In the genomic region with DNA sequence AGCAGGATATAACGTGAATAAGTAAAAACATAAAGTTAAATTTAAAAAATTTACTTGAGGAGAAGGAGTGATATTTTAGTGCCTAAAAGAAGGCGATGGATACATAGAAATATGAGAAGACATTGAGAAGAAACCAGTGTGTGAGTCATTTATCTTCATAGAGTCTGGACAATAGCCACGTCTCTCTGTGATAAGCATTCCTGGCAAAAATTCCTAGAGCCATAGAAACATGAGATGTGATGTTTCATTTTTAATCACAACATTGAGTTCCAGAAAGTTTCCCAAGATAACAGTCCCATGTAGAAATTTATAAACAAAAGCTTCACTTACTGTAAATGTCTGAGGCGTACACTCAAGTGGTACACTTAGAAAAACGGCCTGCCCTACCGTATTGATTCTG, we compare ENCODE assay signal across 25 mouse cellular contexts.
"Had no signal": no experiment of that assay in that cellular context is flagged by ENCODE, and none has a peak within 500 bp of the region (broad histone marks: within the 10 kb centered on the region; RNA-seq: fewer than 3 reads in every experiment).

No protein-coding gene starts in this region.

- DNase-seq: gastrocnemius, adult 2 months; gastrocnemius, postnatal 10 days; gastrocnemius, postnatal 25 days; heart, adult 18-20 months; heart, postnatal 10 days; heart, postnatal 4 days; kidney, adult 18-20 months; kidney, adult 8-10 months; kidney, postnatal 10 days; kidney, postnatal 25 days; kidney, postnatal 4 days; layer of hippocampus, adult 9-11 months; layer of hippocampus, postnatal 36 days; left cerebral cortex, postnatal 4 days had no signal

- H3K4me2 ChIP-seq: heart, embryonic 12.5 days; hindbrain, embryonic 12.5 days; hindbrain, embryonic 14.5 days; intestine, embryonic 15.5 days; limb, embryonic 13.5 days; limb, embryonic 15.5 days had no signal

- H3K9me3 ChIP-seq: heart, embryonic 10.5 days; heart, embryonic 12.5 days; hindbrain, embryonic 12.5 days; intestine, embryonic 15.5 days; limb, embryonic 15.5 days had no signal

- H3K9ac ChIP-seq: heart, embryonic 12.5 days; hindbrain, embryonic 12.5 days; hindbrain, embryonic 14.5 days; intestine, embryonic 15.5 days; limb, embryonic 13.5 days; limb, embryonic 15.5 days had no signal

- ATAC-seq: hindbrain, embryonic 16.5 days; inflammation-experienced regulatory T-cells, adult 6 months; intestine, embryonic 15.5 days; intestine, postnatal 0 days had no signal

- H3K4me1 ChIP-seq: heart, embryonic 10.5 days; heart, embryonic 12.5 days; intestine, embryonic 15.5 days; limb, embryonic 13.5 days; limb, embryonic 15.5 days had no signal

- H3K27ac ChIP-seq: gastrocnemius, adult 2 months; heart, embryonic 10.5 days; hindbrain, embryonic 10.5 days; hindbrain, embryonic 12.5 days; hindbrain, embryonic 14.5 days; intestine, embryonic 15.5 days; limb, embryonic 13.5 days; limb, embryonic 15.5 days had no signal

- H3K4me3 ChIP-seq: gastrocnemius, adult 2 months; heart, embryonic 10.5 days; heart, embryonic 12.5 days; hindbrain, embryonic 10.5 days; hindbrain, embryonic 12.5 days; intestine, embryonic 15.5 days; limb, embryonic 13.5 days; limb, embryonic 15.5 days had no signal

- H3K36me3 ChIP-seq: heart, embryonic 10.5 days; heart, embryonic 12.5 days; hindbrain, embryonic 10.5 days; hindbrain, embryonic 12.5 days; intestine, embryonic 15.5 days; limb, embryonic 13.5 days; limb, embryonic 15.5 days had no signal

- H3K27me3 ChIP-seq: intestine, embryonic 15.5 days had no signal
